Mouse (Mus musculus) liver, adult 2 months (tissue): ENCODE measurements at regions not wholly inside any gene's neighbourhood (a gene's known extent, or its start where the extent isn't known, plus 50 kb on each side); places are given as distances from the start of the nearest gene placed in this dataset.

Experiments used
- CTCF ChIP-seq: fragments of 200-500 bp; IDR thresholded peaks from 2 replicates; pipeline ENCODE4 v1.5.1; 2011; ENCODE audit warnings: low read depth, low read length, control low read depth
- POLR2A ChIP-seq: fragments of 200-500 bp; IDR thresholded peaks from 2 replicates; pipeline ENCODE4 v1.6.1; 2011; ENCODE audit warnings: low read length, control low read depth; ENCODE audit not compliant: insufficient read depth; ENCODE audit errors: extremely low read depth

GRCm38 (mm10) chr5:17053935-17054334 lies 262.3 kb downstream of the Gm28710 start:
- no peak for TF ChIP-seq CTCF
- TF ChIP-seq POLR2A: no peak
